Mouse (Mus musculus) heart, embryonic 12.5 days (tissue): ENCODE results near the gene Cyp2d11. TPM values are rescaled to one million over a fixed set of nuclear protein-coding genes. Genes with fewer than 3 reads are reported as not detected.
A peak's percentile ranks its signal among the peaks of the same experiment; 100 is the strongest.
"Not testable (repeated sequence)": the region's sequence is repeated elsewhere in the genome, so short reads cannot be mapped to it uniquely, and the experiment has no call there.

Experiments used
- ATAC-seq: fragments of 200-750 bp; cut with Nextera tagmentation; 2 replicates; pipeline ENCODE4 v1.8.0; 2017; ENCODE audit warnings: moderate TSS enrichment, moderate library complexity; ENCODE audit not compliant: insufficient number of reproducible peaks, low FRiP score
- H3K27ac ChIP-seq: fragments of 300-500 bp; sonication (generic); 2 replicates; pipeline ENCODE4 v1.5.1; 2016; ENCODE audit warnings: mild to moderate bottlenecking, moderate library complexity; ENCODE audit not compliant: poor library complexity, severe bottlenecking
- H3K27me3 ChIP-seq: fragments of 300-500 bp; sonication (generic); replicated peaks from 2 replicates; pipeline ENCODE4 v1.6.1; 2016; ENCODE audit warnings: mild to moderate bottlenecking, moderate library complexity
- H3K36me3 ChIP-seq: fragments of 300-500 bp; sonication (generic); 2 replicates; pipeline ENCODE4 v1.6.1; 2016; ENCODE audit warnings: mild to moderate bottlenecking, moderate library complexity
- H3K4me1 ChIP-seq: fragments of 300-500 bp; sonication (generic); replicated peaks from 2 replicates; pipeline ENCODE4 v1.6.1; 2016; ENCODE audit warnings: mild to moderate bottlenecking
- H3K4me2 ChIP-seq: fragments of 300-500 bp; sonication (generic); 2 replicates; pipeline ENCODE4 v1.6.1; 2016; ENCODE audit warnings: mild to moderate bottlenecking, moderate library complexity
- H3K4me3 ChIP-seq: fragments of 300-500 bp; sonication (generic); 2 replicates; pipeline ENCODE4 v1.5.1; 2016; ENCODE audit warnings: mild to moderate bottlenecking
- H3K9ac ChIP-seq: fragments of 300-500 bp; sonication (generic); 2 replicates; pipeline ENCODE4 v1.6.1; 2016; ENCODE audit warnings: mild to moderate bottlenecking, moderate library complexity
- H3K9me3 ChIP-seq: fragments of 300-500 bp; sonication (generic); replicated peaks from 2 replicates; pipeline ENCODE4 v1.6.1; 2016; ENCODE audit warnings: mild to moderate bottlenecking, moderate library complexity
- WGBS: fragments of 180-500 bp; shearing (Covaris S2); methylation state at CpG from one replicate; pipeline ENCODE4 v1.1.7; 2016; 5-methylcytosine and 5-hydroxymethylcytosine counted together
- polyA plus RNA-seq: library from polyadenylated mRNA; unstranded; fragments of >200 nt; fragmentation: Nextera tagmentation; extraction: Ambion mirVana; gene quantifications from 2 replicates; pipeline ENCODE4 v1.2.1, GENCODE M21; 2016

Gene Cyp2d11
- polyA plus RNA-seq, 1 experiment from 2014 or later = not detected

DNA sequence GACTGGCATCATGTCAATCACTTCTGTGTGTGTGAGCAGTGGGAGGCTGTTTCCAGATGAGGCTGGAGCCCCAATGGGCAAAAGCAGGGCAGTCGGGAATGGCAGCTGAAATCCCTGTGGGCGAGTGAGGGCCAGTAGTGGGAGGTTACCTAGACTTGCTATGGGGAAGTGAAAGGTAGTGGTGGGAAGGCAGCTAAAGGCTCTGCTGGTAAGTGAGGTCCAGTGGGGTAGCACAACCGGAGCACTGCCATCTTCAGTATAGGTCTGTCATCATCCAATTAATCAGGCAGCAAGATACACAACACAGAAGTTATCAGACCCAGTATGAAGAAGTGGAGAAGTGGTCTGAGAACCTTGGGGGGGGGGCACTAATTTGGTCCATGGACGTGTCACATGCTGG is 13.7 kb upstream of the Cyp2d11 start:
- H3K4me1 ChIP-seq = no peaks in the 10 kb centered on the region
- no peak overlapping the region for H3K27ac ChIP-seq
- H3K27me3 ChIP-seq = no peaks in the 10 kb centered on the region
- no peaks in the 10 kb centered on the region for H3K36me3 ChIP-seq
- no peaks in the 10 kb centered on the region for H3K9me3 ChIP-seq
- ATAC-seq = no peak
- no peak overlapping the region for H3K9ac ChIP-seq
- H3K4me3 ChIP-seq = no peak overlapping the region
- no peak overlapping the region for H3K4me2 ChIP-seq
- 72% methylated on average over 4 of the region's 4 CpGs for whole genome bisulfite sequencing

DNA sequence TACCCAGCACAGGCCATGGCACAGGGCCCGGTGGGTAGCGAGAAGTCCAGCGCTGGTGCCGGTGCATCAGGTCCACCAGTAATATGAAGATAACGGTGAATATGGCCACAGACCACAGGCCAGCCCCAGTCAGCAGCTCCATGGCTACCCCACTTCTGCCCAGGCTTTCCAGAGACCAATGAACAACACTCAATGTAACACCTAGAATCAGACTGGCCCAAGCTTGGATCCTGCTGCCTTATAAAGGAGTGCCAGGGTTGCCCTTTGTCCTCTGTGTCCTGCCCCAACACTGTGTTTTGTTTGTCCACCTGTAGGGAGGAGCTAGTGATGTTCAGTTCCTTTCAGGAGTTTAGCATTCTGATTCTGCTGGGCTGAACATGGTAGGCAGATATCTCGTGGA is 13.2 kb upstream of the Cyp2d11 start, which contains the start of gene Cyp2d10:
Gene Cyp2d10 (minus strand): TSS at position 215 of the 400 bp plus-strand sequence.
- H3K4me2 ChIP-seq = no peak within 1 kb of the TSS
- ATAC-seq = no peak
- H3K27ac ChIP-seq = no peak within 1 kb of the TSS
- H3K9me3 ChIP-seq = no peaks in the 10 kb centered on the region
- WGBS = 88% methylated on average over 6 of the region's 6 CpGs
- H3K36me3 ChIP-seq = no peaks in the 10 kb centered on the region
- H3K4me3 ChIP-seq = no peak within 1 kb of the TSS
- no peak within 1 kb of the TSS for H3K9ac ChIP-seq
- H3K4me1 ChIP-seq = no peaks in the 10 kb centered on the region
- no peaks in the 10 kb centered on the region for H3K27me3 ChIP-seq

DNA sequence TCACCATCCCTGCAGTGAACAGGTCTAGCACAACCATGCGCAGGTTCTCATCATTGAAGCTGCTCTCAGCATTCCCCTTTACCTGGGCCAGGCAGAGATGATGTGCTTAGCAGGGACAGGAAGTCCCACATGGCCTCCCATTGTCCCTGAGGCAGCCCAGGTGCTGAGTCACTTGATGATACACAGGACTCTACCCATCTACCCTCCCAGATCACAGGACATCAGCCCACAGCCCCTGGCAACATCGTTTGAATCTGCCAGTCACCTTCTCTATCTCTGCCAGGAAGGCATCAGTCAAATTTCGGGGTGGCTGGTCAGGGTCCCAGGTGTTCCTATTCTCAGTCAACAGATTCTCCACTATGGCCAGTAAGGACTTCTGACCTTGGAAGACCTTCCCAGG is 10.3 kb upstream of the Cyp2d11 start:
- no peak for ATAC-seq
- no peak overlapping the region for H3K4me2 ChIP-seq
- H3K36me3 ChIP-seq = no peaks in the 10 kb centered on the region
- H3K4me3 ChIP-seq = no peak overlapping the region
- H3K27ac ChIP-seq = no peak overlapping the region
- H3K27me3 ChIP-seq = no peaks in the 10 kb centered on the region
- H3K9ac ChIP-seq = no peak overlapping the region
- no peaks in the 10 kb centered on the region for H3K9me3 ChIP-seq
- H3K4me1 ChIP-seq = no peaks in the 10 kb centered on the region
- 79% methylated on average over 3 of the region's 3 CpGs for WGBS

DNA sequence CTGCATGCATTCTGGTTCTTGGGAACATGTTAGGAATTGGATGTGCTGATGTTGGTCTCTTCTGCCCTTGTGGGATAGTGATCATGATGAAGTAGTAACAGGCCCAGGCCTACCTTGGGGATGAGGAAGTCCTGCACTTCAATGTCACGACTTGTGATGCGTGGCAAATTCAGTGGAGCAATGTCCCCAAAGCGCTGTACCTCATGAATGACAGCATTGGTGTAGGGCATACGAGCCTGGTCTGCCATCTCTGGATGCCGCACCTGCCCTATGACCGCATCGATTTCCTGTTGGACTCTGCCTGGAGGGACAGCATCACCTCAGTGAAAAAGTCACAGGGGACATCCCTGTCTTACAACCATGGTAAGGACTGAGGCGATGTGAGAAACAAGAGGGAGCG is 9.8 kb upstream of the Cyp2d11 start:
- Histone ChIP-seq H3K9me3 (no peaks in the 10 kb centered on the region), H3K4me2 (no peak overlapping the region), H3K4me3 (no peak overlapping the region), H3K36me3 (no peaks in the 10 kb centered on the region), H3K27me3 (no peaks in the 10 kb centered on the region), H3K27ac (no peak overlapping the region), H3K4me1 (no peaks in the 10 kb centered on the region), H3K9ac (no peak overlapping the region)
- no peak for ATAC-seq
- WGBS = 84% methylated on average over 9 of the region's 9 CpGs

DNA sequence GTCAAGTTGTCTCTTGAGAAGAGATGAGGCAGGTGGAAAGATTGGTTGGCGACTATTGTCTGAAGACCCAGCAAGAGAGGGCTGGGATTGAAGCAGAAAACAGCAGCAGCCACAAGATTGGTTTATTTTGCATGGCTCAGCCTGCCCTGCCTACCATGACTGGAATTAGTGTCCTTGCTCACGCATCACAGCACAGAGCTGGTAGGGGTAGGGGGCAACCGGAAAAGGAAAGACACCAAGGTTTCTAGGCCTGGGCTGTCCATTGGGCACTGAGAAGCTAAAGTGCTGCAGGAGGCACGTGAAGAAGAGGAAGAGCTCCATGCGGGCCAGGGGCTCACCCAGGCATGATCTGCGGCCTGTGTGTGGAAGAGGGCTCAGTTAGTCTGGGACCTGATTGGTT is 8.9 kb upstream of the Cyp2d11 start:
- no peaks in the 10 kb centered on the region for H3K9me3 ChIP-seq
- H3K9ac ChIP-seq = no peak overlapping the region
- no peak overlapping the region for H3K4me3 ChIP-seq
- ATAC-seq = no peak
- no peak overlapping the region for H3K4me2 ChIP-seq
- H3K27me3 ChIP-seq = no peaks in the 10 kb centered on the region
- no peaks in the 10 kb centered on the region for H3K36me3 ChIP-seq
- no peak overlapping the region for H3K27ac ChIP-seq
- no peaks in the 10 kb centered on the region for H3K4me1 ChIP-seq
- WGBS = 72% methylated on average over 6 of the region's 6 CpGs

DNA sequence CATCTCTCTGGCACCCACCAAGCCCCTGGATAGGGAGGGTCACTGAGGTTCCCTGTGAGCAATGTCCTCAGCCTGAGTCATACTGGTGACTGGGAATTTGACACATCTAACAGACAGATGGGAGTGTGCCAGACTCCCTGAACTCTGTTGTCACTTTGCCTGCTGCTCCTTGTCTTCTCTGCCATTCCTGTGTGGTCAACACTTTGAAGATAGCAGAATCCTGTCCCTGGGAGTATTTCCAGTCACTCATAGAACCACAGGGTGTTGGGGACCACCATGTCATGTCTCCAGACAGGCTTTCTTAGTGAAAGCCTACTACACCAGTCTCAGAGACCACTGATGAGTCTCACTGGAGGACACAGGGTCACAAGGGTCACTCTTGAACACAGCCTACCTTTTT is 8.3 kb upstream of the Cyp2d11 start:
- no peaks in the 10 kb centered on the region for H3K4me1 ChIP-seq
- no peak overlapping the region for H3K9ac ChIP-seq
- no peaks in the 10 kb centered on the region for H3K9me3 ChIP-seq
- no peak overlapping the region for H3K27ac ChIP-seq
- no peaks in the 10 kb centered on the region for H3K27me3 ChIP-seq
- H3K36me3 ChIP-seq = no peaks in the 10 kb centered on the region
- no peak overlapping the region for H3K4me2 ChIP-seq
- no peak overlapping the region for H3K4me3 ChIP-seq
- ATAC-seq = no peak

DNA sequence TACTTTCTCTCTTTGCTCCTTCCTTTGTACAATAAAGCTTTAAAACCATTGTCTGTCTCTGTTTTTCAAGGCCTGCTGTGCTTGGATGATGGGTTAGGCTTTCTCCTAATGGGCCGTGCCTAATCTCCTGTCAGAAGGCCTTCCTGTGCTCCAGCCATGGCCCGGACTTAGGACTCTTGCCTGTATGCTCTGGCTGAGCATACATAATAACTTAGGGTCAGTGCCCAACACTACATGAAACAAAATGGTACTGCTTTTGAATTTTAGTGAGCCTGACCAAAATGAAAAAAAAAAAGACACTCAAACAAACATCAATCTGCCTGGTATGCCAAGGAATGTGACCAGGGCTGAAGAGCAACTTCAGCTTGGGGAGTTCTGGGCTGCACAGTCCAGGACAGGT is 7.7 kb upstream of the Cyp2d11 start:
- Histone ChIP-seq H3K4me2 (no peak overlapping the region), H3K9ac (no peak overlapping the region), H3K9me3 (no peaks in the 10 kb centered on the region), H3K27ac (no peak overlapping the region), H3K36me3 (no peaks in the 10 kb centered on the region), H3K4me1 (no peaks in the 10 kb centered on the region), H3K4me3 (no peak overlapping the region), H3K27me3 (no peaks in the 10 kb centered on the region)
- no peak for ATAC-seq
- WGBS = 58% methylated on average over 2 of the region's 2 CpGs

DNA sequence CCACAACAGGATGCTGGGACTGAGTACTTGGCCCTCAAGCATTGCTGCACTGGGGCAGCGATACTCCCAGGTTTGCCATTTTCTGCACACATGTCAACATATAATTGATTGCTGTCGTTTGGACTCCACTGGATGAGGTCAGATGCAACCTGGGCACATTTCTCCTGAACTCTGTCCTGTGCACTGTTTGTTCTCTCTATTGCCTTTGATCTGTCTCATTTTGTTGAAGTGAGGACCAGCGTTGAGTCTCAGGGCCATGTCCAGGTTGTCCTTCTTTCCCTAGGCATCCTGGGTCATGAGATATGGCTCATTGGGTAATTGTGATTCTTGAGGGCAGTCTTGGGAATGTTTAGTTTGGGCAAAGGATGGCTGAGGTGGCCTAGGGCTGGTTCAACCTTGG is 2.1 kb upstream of the Cyp2d11 start:
- 75% methylated on average over 3 of the region's 3 CpGs for WGBS
- H3K4me2 ChIP-seq, H3K9ac ChIP-seq, ATAC-seq, H3K4me1 ChIP-seq, H3K36me3 ChIP-seq, H3K4me3 ChIP-seq, H3K27ac ChIP-seq, H3K9me3 ChIP-seq, H3K27me3 ChIP-seq: not testable (repeated sequence)

DNA sequence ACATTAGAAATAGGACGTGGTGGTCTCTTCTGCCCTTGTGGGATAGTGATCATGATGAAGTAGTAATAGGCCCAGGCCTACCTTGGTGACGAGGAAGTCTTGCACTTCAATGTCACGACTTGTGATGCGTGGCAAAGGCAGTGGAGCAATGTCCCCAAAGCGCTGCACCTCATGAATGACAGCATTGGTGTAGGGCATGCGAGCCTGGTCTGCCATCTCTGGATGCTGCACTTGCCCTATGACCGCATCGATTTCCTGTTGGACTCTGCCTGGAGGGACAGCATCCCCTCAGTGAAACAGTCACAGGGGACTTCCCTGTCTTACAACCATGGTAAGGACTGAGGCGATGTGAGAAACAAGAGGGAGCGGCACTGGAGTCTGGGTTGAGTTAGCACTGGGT is 3.9 kb downstream of the Cyp2d11 start:
- H3K4me3 ChIP-seq, H3K9me3 ChIP-seq, H3K36me3 ChIP-seq, H3K9ac ChIP-seq, H3K27ac ChIP-seq, H3K4me2 ChIP-seq, H3K27me3 ChIP-seq, ATAC-seq, H3K4me1 ChIP-seq: not testable (repeated sequence)
- WGBS = 88% methylated on average over 10 of the region's 10 CpGs

DNA sequence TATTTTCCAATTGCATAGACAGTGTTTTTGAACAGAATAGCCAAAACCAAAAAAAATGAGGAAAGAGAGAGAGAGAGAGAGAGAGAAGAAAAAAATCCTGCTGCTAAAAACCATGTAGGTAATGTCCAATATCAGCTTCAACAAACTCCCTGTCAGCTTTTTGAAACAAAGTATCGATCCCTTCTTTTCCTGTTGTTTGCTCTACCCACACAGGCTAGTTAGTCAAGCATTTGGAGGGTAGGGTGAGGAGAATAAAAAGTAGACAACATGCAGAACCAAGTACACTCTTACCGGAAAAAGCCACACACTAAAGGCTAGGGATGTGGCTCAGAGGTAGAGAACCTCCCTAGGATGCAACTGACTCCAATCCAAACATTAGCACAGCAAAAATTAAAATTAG is 8.1 kb downstream of the Cyp2d11 start:
- WGBS = 81% methylated on average over 2 of the region's 2 CpGs
- Histone ChIP-seq H3K4me1 (peaks cover 5% of the 10 kb centered on the region; the same call in 1 of the 2 replicates), H3K9me3 (no peaks in the 10 kb centered on the region), H3K9ac (no peak overlapping the region), H3K36me3 (no peaks in the 10 kb centered on the region), H3K4me2 (no peak overlapping the region), H3K27me3 (no peaks in the 10 kb centered on the region), H3K27ac (no peak overlapping the region), H3K4me3 (no peak overlapping the region)
- ATAC-seq = no peak

DNA sequence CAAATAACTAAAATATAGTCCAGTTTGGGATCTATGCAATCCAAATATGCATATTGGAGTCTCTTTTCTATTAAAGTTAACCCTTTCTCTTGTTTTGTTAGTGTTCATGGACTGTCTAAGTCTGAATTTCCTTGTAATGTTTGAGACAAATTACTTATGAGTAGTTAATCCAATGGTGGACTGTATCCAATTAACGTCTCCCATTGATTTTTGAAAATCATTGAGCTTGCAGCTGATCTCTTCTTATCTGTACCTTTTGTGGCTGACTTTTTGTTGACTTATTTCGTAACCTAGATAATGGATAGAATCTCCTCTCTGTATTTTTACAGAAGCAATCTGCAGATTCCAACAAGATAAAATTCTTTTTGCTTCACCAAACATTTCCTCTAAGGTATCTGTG is 11.4 kb downstream of the Cyp2d11 start:
- Histone ChIP-seq H3K36me3 (no peaks in the 10 kb centered on the region), H3K4me1 (peaks cover 26% of the 10 kb centered on the region), H3K9ac (no peak overlapping the region), H3K9me3 (no peaks in the 10 kb centered on the region), H3K27ac (no peak overlapping the region), H3K4me3 (no peak overlapping the region), H3K27me3 (no peaks in the 10 kb centered on the region), H3K4me2 (no peak overlapping the region)
- no peak for ATAC-seq
- 88% methylated on average over 2 of the region's 2 CpGs for WGBS

DNA sequence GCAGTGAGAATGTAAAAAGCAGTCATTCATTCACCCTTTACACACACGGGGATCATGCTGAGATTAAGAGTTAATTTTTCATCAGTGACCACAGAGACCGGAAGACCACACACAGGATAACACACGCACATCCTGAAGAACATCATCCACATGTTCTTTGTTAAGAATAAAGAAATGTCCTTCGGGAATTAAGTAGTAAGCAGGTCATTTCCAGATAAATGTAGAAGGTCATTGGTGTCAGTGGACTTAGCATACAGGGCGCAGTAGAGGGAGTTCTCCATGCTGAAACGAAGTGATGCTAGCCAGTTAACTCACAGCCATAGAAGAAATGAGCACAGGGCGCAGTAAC is 13.1 kb downstream of the Cyp2d11 start:
- Histone ChIP-seq H3K4me3 (peak overlapping the region; percentile 50), H3K27ac (peak overlapping the region; percentile 64; the same call in 1 of the 2 replicates), H3K9me3 (no peaks in the 10 kb centered on the region), H3K4me1 (peaks cover 39% of the 10 kb centered on the region), H3K9ac (peak overlapping the region; percentile 72; the same call in 1 of the 2 replicates), H3K27me3 (no peaks in the 10 kb centered on the region), H3K36me3 (no peaks in the 10 kb centered on the region), H3K4me2 (peak overlapping the region; percentile 76)
- 35% methylated on average over 7 of the region's 7 CpGs for WGBS
- ATAC-seq = no peak
